Mouse (Mus musculus) adrenal gland, adult 2 months (tissue): Measurements from ENCODE around the gene Kcnmb2. TPM values are rescaled to one million over a fixed set of nuclear protein-coding genes. Genes with fewer than 3 reads are reported as not detected.

Source experiments
- DNase-seq: peaks from one replicate; pipeline ENCODE4 v3.0.0; 2021
- polyA plus RNA-seq: library from polyadenylated mRNA; depleted of rRNA; stranded (reverse); fragments of >200 nt; gene quantifications from 2 replicates; pipeline ENCODE4 v1.2.3, GENCODE M21; 2012
- total RNA-seq, 2 experiments: library from RNA; stranded (reverse); gene quantifications; 2 replicates each; pipeline ENCODE4 v1.2.3; 2021

Kcnmb2 gene
- total and polyA plus RNA-seq, 3 experiments = 0.25 to 5.4 (median 2.3) TPM

GRCm38 (mm10) chr3:32012205-32012931 lies 110.1 kb downstream of the Kcnmb2 start:
- DNase-seq = no peak

GRCm38 (mm10) chr3:32020981-32021380 lies 118.7 kb downstream of the Kcnmb2 start:
- DNase-seq = peak; percentile 40

GRCm38 (mm10) chr3:32029375-32030050 lies 127.2 kb downstream of the Kcnmb2 start:
- DNase-seq = no peak

- no peak for DNase-seq
Measured at GRCm38 (mm10) chr3:32032381-32032780, 130.1 kb downstream of the Kcnmb2 start.

GRCm38 (mm10) chr3:32043814-32044213 lies 141.5 kb downstream of the Kcnmb2 start:
- no peak for DNase-seq

- DNase-seq = no peak
Measured at GRCm38 (mm10) chr3:32048777-32049176, 146.5 kb downstream of the Kcnmb2 start.

- DNase-seq = no peak
Measured at GRCm38 (mm10) chr3:32052596-32052995, 150.3 kb downstream of the Kcnmb2 start.

- DNase-seq = no peak
Measured at GRCm38 (mm10) chr3:32053610-32054241, 151.4 kb downstream of the Kcnmb2 start.

- no peak for DNase-seq
Measured at GRCm38 (mm10) chr3:32059888-32060656, 157.8 kb downstream of the Kcnmb2 start.

- DNase-seq = no peak
Measured at GRCm38 (mm10) chr3:32062685-32063084, 160.4 kb downstream of the Kcnmb2 start.

GRCm38 (mm10) chr3:32063312-32063711 lies 161.0 kb downstream of the Kcnmb2 start:
- no peak for DNase-seq

- DNase-seq = no peak
Measured at GRCm38 (mm10) chr3:32067004-32067935, 165.0 kb downstream of the Kcnmb2 start.

GRCm38 (mm10) chr3:32073881-32074280 lies 171.6 kb downstream of the Kcnmb2 start:
- peak; percentile 76 for DNase-seq

GRCm38 (mm10) chr3:32088762-32089161 lies 186.5 kb downstream of the Kcnmb2 start:
- no peak for DNase-seq

GRCm38 (mm10) chr3:32101391-32101790 lies 199.1 kb downstream of the Kcnmb2 start:
- DNase-seq = no peak

GRCm38 (mm10) chr3:32119851-32120250 lies 217.5 kb downstream of the Kcnmb2 start:
- no peak for DNase-seq

GRCm38 (mm10) chr3:32121731-32122130 lies 219.4 kb downstream of the Kcnmb2 start:
- DNase-seq = no peak

GRCm38 (mm10) chr3:32125431-32125830 lies 223.1 kb downstream of the Kcnmb2 start:
- DNase-seq = no peak

GRCm38 (mm10) chr3:32128391-32128790 lies 226.1 kb downstream of the Kcnmb2 start:
- DNase-seq = no peak

GRCm38 (mm10) chr3:32130696-32131095 lies 228.4 kb downstream of the Kcnmb2 start:
- DNase-seq = no peak

- no peak for DNase-seq
Measured at GRCm38 (mm10) chr3:32132395-32133004, 230.2 kb downstream of the Kcnmb2 start.
